Mouse (Mus musculus): ENCODE results near the gene Gpr12. TPM values are rescaled to one million over a fixed set of nuclear protein-coding genes. Genes with fewer than 3 reads are reported as not detected.

Gpr12 gene
- under 1 TPM in 1 of 2 experiments, not detected in 1; 0.17 TPM for polyA plus RNA-seq (2017; shearing (Covaris generic))

DNA sequence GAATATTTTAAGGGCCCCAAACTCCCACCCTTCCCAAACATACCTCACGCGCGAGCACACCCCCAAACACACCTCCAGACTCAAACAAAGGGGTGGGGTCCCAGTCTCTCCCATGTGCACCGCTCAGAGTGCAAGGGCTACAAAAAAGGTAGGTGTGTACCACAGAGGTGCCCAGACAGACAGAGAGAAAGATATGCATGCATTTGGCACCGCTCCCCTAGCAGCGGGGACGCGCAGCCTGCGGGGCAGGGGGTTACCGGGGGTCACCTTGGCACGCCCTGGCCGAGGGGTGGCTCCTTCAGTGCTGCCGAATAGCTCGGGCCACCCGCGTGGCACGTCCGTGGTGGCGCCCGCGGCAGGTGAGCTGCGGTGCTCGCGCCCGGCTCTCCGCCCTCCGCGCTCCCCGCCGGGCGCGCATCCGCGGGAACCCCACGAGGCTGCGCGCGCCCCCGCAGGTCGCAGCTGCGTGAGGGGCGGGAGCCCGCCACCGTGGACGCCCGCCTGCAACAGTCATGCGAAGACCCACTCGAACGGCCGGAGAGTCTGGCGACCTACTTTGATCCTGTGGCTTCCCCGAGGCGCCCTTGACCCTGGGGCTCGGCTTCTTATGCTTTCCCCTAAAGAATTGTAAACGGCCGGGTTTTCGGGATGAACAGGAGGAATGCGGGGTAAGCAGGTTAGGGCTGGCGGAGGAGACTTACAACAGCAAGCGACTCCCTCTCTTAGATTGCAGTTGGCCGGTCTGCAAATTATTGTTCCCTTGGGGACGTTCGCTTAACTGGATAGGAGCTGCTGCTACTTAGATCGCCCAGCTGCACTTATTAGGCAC is at the start of gene Gpr12:
TSS of gene Gpr12 (minus strand) at position 762 of the 829 bp plus-strand sequence.

DNA sequence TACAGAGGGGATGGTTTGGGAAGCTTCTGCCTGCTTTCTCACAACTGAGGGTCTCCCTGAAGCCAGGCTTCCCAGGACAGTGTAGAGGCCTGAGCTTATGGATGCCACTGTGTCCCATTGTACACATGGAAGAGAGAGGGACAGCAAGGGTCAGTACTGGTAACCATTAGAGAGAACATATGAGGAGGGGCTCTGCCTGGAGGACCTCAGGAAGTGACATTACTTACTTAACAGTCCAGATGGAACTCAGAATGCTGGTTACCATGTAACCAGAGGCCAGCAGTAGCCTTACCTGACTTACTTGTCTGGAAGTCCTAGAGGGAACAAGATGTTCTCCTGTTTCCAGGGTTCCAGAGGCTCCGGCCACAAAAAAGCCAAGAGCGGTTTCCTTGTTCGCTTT is 29.2 kb downstream of the Gpr12 start, which contains the start of gene Gm3415:
TSS of gene Gm3415 (plus strand) at position 301 of the 400 bp plus-strand sequence.

DNA sequence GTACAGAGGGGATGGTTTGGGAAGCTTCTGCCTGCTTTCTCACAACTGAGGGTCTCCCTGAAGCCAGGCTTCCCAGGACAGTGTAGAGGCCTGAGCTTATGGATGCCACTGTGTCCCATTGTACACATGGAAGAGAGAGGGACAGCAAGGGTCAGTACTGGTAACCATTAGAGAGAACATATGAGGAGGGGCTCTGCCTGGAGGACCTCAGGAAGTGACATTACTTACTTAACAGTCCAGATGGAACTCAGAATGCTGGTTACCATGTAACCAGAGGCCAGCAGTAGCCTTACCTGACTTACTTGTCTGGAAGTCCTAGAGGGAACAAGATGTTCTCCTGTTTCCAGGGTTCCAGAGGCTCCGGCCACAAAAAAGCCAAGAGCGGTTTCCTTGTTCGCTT is 47.7 kb downstream of the Gpr12 start, which contains the start of gene Gm3409:
TSS of gene Gm3409 (plus strand) at position 301 of the 400 bp plus-strand sequence.

Other genes starting within 250 kb of the Gpr12 start
- gene Wasf3, start 200.3 kb downstream of the Gpr12 start, polyA plus RNA-seq (2017; shearing (Covaris generic)): under 1 TPM; 0.04 to 0.09 TPM
- under 1 TPM in 1 of 2 experiments, not detected in 1; 0.33 TPM for gene Gm6408, start 103.3 kb downstream of the Gpr12 start, polyA plus RNA-seq (2017; shearing (Covaris generic))
- not detected for gene Gm6370, start 93.9 kb downstream of the Gpr12 start, polyA plus RNA-seq (2017; shearing (Covaris generic))
- gene 4930449I24Rik, start 82.8 kb downstream of the Gpr12 start, polyA plus RNA-seq (2017; shearing (Covaris generic)): not detected
- gene Gm3402, start 71.1 kb downstream of the Gpr12 start, polyA plus RNA-seq (2017; shearing (Covaris generic)): not detected
- not detected for gene Gm3404, start 59.4 kb downstream of the Gpr12 start, polyA plus RNA-seq (2017; shearing (Covaris generic))
- not detected for gene Gm3409, start 47.6 kb downstream of the Gpr12 start, polyA plus RNA-seq (2017; shearing (Covaris generic))
- gene Gm3415, start 29.1 kb downstream of the Gpr12 start, polyA plus RNA-seq (2017; shearing (Covaris generic)): not detected
- 10 to 100 TPM; 21.0 to 29.0 TPM for gene Usp12, start 209.8 kb upstream of the Gpr12 start, polyA plus RNA-seq (2017; shearing (Covaris generic))
- gene Rpl21, start 247.7 kb upstream of the Gpr12 start, polyA plus RNA-seq (2017; shearing (Covaris generic)): 100 to 1,000 TPM; 276 to 304 TPM